Mouse (Mus musculus) hindbrain, embryonic 13.5 days (tissue): ENCODE measurements around the gene Psmc3. TPM values are rescaled to one million over a fixed set of nuclear protein-coding genes. Genes with fewer than 3 reads are reported as not detected.
A peak's percentile ranks its signal among the peaks of the same experiment; 100 is the strongest.

ENCODE experiments used
- ATAC-seq: fragments of 200-750 bp; cut with Nextera tagmentation; 2 replicates; pipeline ENCODE4 v1.8.0; 2017; ENCODE audit warnings: moderate TSS enrichment; ENCODE audit not compliant: low FRiP score
- H3K27ac ChIP-seq: fragments of 300-500 bp; sonication (generic); 2 replicates; pipeline ENCODE4 v1.5.1; 2015; ENCODE audit warnings: inconsistent platforms, mild to moderate bottlenecking, moderate library complexity
- H3K27me3 ChIP-seq: fragments of 300-500 bp; sonication (generic); 2 replicates; pipeline ENCODE4 v1.6.1; 2015; ENCODE audit warnings: mild to moderate bottlenecking, inconsistent platforms
- H3K36me3 ChIP-seq: fragments of 300-500 bp; sonication (generic); 2 replicates; pipeline ENCODE4 v1.6.1; 2015; ENCODE audit warnings: mild to moderate bottlenecking, inconsistent platforms
- H3K4me1 ChIP-seq: fragments of 300-500 bp; sonication (generic); replicated peaks from 2 replicates; pipeline ENCODE4 v1.6.1; 2015; ENCODE audit warnings: inconsistent platforms
- H3K4me2 ChIP-seq: fragments of 300-500 bp; sonication (generic); 2 replicates; pipeline ENCODE4 v1.6.1; 2015; ENCODE audit warnings: inconsistent platforms, mild to moderate bottlenecking, moderate library complexity
- H3K4me3 ChIP-seq: fragments of 300-500 bp; sonication (generic); 2 replicates; pipeline ENCODE4 v1.5.1; 2015; ENCODE audit warnings: mild to moderate bottlenecking, inconsistent platforms
- H3K9ac ChIP-seq: fragments of 300-500 bp; sonication (generic); 2 replicates; pipeline ENCODE4 v1.6.1; 2015; ENCODE audit warnings: mild to moderate bottlenecking, inconsistent platforms
- H3K9me3 ChIP-seq: fragments of 300-500 bp; sonication (generic); 2 replicates; pipeline ENCODE4 v1.6.1; 2016; ENCODE audit warnings: inconsistent platforms
- WGBS: fragments of 180-500 bp; shearing (Covaris S2); methylation state at CpG from one replicate; pipeline ENCODE4 v1.1.7; 2015; 5-methylcytosine and 5-hydroxymethylcytosine counted together
- polyA plus RNA-seq: library from polyadenylated mRNA; unstranded; fragments of >200 nt; fragmentation: Nextera tagmentation; extraction: Ambion mirVana; gene quantifications from 2 replicates; pipeline ENCODE4 v1.2.1, GENCODE M21; 2015

Psmc3 gene
- polyA plus RNA-seq, 1 experiment from 2014 or later, result 238 TPM

DNA sequence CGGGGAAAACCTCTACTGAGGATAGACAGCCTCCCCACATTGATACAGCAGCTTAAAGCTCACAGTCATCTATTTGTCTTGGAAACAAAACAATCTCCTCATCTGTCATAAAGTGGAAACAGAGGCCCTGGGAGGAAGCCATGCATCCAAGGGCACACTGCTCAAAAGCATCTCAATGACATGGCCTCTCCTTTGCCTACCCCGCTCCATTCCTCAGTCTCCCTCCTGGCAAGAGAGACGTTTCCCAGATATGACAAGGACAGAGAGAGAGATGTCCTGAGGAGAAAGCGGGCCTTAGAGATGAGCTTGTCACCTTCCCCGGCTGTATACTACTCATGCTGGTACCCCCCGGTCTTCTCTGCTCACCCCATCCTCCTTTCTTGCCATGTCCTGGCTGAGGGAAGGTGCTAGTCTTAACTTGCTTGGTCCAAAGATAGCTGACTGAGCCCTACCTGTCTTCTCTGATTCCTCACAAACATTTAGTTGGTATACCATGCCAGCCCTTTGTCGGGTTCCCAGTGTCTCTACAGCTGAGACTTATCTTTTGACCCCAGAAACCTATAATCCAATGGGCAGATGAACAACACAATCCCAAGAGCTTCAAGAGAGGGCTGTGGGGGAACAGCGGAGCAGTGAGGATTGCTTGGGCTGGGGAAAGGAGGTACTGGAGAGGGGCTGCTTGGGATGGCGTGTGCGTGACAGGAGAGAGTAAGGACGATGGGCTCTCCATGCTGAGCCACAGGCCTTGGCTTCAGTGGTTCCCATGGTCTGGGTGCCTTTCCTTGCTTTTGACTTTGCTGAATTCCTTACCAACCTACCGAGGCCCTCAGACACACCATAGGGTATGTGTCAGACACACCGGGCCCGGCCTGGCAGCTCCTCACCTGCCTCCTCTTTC lies 31.9 kb downstream of the Psmc3 start:
- Histone ChIP-seq H3K27me3 (no peaks in the 10 kb centered on the region), H3K9ac (no peak overlapping the region; the same call in 1 of the 2 replicates), H3K4me2 (no peak overlapping the region), H3K4me1 (no peaks in the 10 kb centered on the region), H3K4me3 (no peak overlapping the region), H3K9me3 (no peaks in the 10 kb centered on the region), H3K36me3 (no peaks in the 10 kb centered on the region), H3K27ac (no peak overlapping the region)
- WGBS, result 86% methylated on average over 14 of the region's 14 CpGs
- no peak for ATAC-seq

- Histone ChIP-seq H3K4me1 (no peaks in the 10 kb centered on the region), H3K4me2 (no peak overlapping the region), H3K36me3 (no peaks in the 10 kb centered on the region)
Measured at GRCm38 (mm10) chr2:91086392-91087237, 32.8 kb downstream of the Psmc3 start.

DNA sequence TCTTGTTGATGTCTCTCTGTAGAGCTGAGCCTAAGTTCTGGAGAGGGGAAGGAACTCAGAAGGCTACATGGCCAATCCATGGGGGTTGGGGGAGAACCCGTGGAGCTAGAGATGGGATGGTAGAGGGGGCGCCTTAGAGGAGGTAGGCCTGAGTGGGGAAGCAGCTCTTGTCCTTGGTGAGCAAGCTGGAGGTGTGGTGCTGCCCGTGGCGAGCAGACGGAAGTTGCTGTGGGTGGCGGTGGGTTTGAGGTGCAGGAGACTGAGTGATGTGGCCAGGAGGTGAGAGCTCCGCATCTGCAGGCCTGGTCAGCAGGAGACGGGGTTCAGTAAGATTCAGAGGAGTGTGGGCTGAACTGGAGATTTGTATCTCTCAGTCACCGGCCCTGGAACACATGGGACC lies 33.6 kb downstream of the Psmc3 start:
- Histone ChIP-seq H3K27me3 (no peaks in the 10 kb centered on the region), H3K27ac (no peak overlapping the region), H3K9me3 (no peaks in the 10 kb centered on the region), H3K36me3 (no peaks in the 10 kb centered on the region), H3K4me3 (no peak overlapping the region), H3K9ac (no peak overlapping the region), H3K4me2 (no peak overlapping the region), H3K4me1 (no peaks in the 10 kb centered on the region)
- 85% methylated on average over 9 of the region's 9 CpGs for WGBS
- no peak for ATAC-seq

More at GRCm38 (mm10) chr2:91086392-91087237, 32.8 kb downstream of the Psmc3 start:
- no peak for ATAC-seq
- H3K27ac ChIP-seq, result no peak overlapping the region
- WGBS, result 57% methylated on average over 9 of the region's 9 CpGs
- no peak overlapping the region for H3K4me3 ChIP-seq
- H3K9me3 ChIP-seq, result no peaks in the 10 kb centered on the region
- no peaks in the 10 kb centered on the region for H3K27me3 ChIP-seq
- H3K9ac ChIP-seq, result no peak overlapping the region; the same call in 1 of the 2 replicates

GRCm38 (mm10) chr2:91088987-91089386 lies 35.2 kb downstream of the Psmc3 start:
- Histone ChIP-seq H3K9me3 (no peaks in the 10 kb centered on the region), H3K36me3 (no peaks in the 10 kb centered on the region), H3K27ac (no peak overlapping the region), H3K27me3 (no peaks in the 10 kb centered on the region), H3K9ac (no peak overlapping the region), H3K4me3 (no peak overlapping the region), H3K4me1 (no peaks in the 10 kb centered on the region), H3K4me2 (no peak overlapping the region)
- ATAC-seq, result no peak
- WGBS, result 77% methylated on average over 9 of the region's 9 CpGs

- no peak overlapping the region for H3K4me3 ChIP-seq
- ATAC-seq, result no peak
- no peaks in the 10 kb centered on the region for H3K27me3 ChIP-seq
- no peaks in the 10 kb centered on the region for H3K9me3 ChIP-seq
- no peak overlapping the region for H3K27ac ChIP-seq
- no peak overlapping the region for H3K9ac ChIP-seq
- 80% methylated on average over 6 of the region's 6 CpGs for WGBS
- no peaks in the 10 kb centered on the region for H3K4me1 ChIP-seq
- no peak overlapping the region for H3K4me2 ChIP-seq
- no peaks in the 10 kb centered on the region for H3K36me3 ChIP-seq
Measured at GRCm38 (mm10) chr2:91090208-91090607, 36.4 kb downstream of the Psmc3 start.

- no peak for ATAC-seq
- Histone ChIP-seq H3K4me3 (no peak overlapping the region), H3K9me3 (no peaks in the 10 kb centered on the region), H3K4me2 (no peak overlapping the region), H3K27ac (no peak overlapping the region), H3K36me3 (no peaks in the 10 kb centered on the region), H3K27me3 (no peaks in the 10 kb centered on the region), H3K4me1 (no peaks in the 10 kb centered on the region), H3K9ac (no peak overlapping the region)
- 74% methylated on average over 6 of the region's 6 CpGs for WGBS
Measured at GRCm38 (mm10) chr2:91090827-91091226, 37.0 kb downstream of the Psmc3 start.

DNA sequence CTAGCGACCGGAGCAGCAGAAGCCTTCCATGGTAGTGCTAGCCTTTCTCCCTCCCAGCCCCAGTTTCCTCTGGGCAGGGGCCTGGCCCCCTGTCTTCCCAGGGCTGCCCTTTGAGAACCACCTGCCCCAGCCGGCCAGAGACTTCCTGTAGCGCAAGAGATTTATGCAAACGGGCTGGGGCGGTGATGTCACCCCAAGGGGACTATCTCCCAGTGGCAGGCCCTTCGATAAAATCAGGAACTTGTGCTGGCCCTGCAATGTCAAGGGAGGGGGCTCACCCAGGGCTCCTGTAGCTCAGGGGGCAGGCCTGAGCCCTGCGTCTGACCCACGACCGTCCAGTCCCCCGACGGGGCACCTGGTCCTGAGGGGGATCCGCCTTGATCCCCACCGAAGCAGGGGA lies 42.7 kb downstream of the Psmc3 start:
- H3K9me3 ChIP-seq, result no peaks in the 10 kb centered on the region
- no peak overlapping the region for H3K27ac ChIP-seq
- no peak overlapping the region for H3K9ac ChIP-seq
- no peaks in the 10 kb centered on the region for H3K36me3 ChIP-seq
- no peak overlapping the region for H3K4me2 ChIP-seq
- H3K27me3 ChIP-seq, result no peaks in the 10 kb centered on the region; the same call in 1 of the 2 replicates
- H3K4me1 ChIP-seq, result no peaks in the 10 kb centered on the region
- ATAC-seq, result no peak
- H3K4me3 ChIP-seq, result no peak overlapping the region
- WGBS, result 69% methylated on average over 14 of the region's 14 CpGs

DNA sequence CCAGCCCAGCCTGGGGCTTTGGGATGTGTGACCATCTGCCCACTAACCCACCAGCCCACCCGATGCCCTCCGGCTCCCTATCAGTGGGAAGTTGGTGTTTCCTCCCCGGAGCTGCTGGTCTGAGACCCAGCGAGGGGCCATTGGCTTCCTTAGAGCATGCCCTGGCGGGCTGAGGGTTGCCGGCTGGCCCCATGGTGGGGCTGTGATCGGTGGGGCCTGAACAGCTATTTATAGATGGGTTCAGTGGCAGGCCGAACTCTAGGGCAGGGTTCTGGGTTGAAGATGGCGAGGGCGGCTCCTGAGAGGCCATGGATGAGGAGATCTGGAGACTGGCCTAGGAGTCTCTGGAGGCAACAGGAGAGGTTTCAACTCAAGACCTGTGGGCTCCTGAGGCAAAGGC lies 43.2 kb downstream of the Psmc3 start:
- no peak overlapping the region for H3K27ac ChIP-seq
- ATAC-seq, result no peak
- H3K36me3 ChIP-seq, result no peaks in the 10 kb centered on the region
- H3K9me3 ChIP-seq, result no peaks in the 10 kb centered on the region
- H3K27me3 ChIP-seq, result no peaks in the 10 kb centered on the region; the same call in 1 of the 2 replicates
- H3K4me2 ChIP-seq, result no peak overlapping the region
- H3K4me3 ChIP-seq, result no peak overlapping the region
- 78% methylated on average over 10 of the region's 10 CpGs for WGBS
- no peak overlapping the region for H3K9ac ChIP-seq
- H3K4me1 ChIP-seq, result no peaks in the 10 kb centered on the region

- Histone ChIP-seq H3K4me2 (no peak overlapping the region), H3K36me3 (no peaks in the 10 kb centered on the region), H3K27ac (no peak overlapping the region), H3K9me3 (no peaks in the 10 kb centered on the region), H3K27me3 (peaks cover 2% of the 10 kb centered on the region; the same call in 1 of the 2 replicates), H3K9ac (no peak overlapping the region), H3K4me1 (no peaks in the 10 kb centered on the region), H3K4me3 (no peak overlapping the region)
- 87% methylated on average over 2 of the region's 2 CpGs for WGBS
- no peak for ATAC-seq
Measured at GRCm38 (mm10) chr2:91098156-91098555, 44.3 kb downstream of the Psmc3 start.

- Histone ChIP-seq H3K9me3 (no peaks in the 10 kb centered on the region), H3K4me1 (no peaks in the 10 kb centered on the region), H3K27me3 (peaks cover 2% of the 10 kb centered on the region; the same call in 1 of the 2 replicates), H3K36me3 (no peaks in the 10 kb centered on the region), H3K9ac (no peak overlapping the region), H3K4me3 (no peak overlapping the region), H3K27ac (no peak overlapping the region), H3K4me2 (no peak overlapping the region)
- ATAC-seq, result peak; percentile 87
- WGBS, result 17% methylated on average over 7 of the region's 7 CpGs
Measured at GRCm38 (mm10) chr2:91101124-91101740, 47.4 kb downstream of the Psmc3 start.

- Histone ChIP-seq H3K4me2 (no peak overlapping the region), H3K4me1 (no peaks in the 10 kb centered on the region), H3K9me3 (no peaks in the 10 kb centered on the region), H3K27ac (no peak overlapping the region), H3K36me3 (no peaks in the 10 kb centered on the region), H3K27me3 (no peaks in the 10 kb centered on the region; the same call in 1 of the 2 replicates), H3K9ac (no peak overlapping the region), H3K4me3 (no peak overlapping the region)
- no peak for ATAC-seq
- 87% methylated on average over 3 of the region's 3 CpGs for WGBS
Measured at GRCm38 (mm10) chr2:91108156-91108555, 54.3 kb downstream of the Psmc3 start.

- Histone ChIP-seq H3K36me3 (no peaks in the 10 kb centered on the region), H3K9ac (no peak overlapping the region), H3K4me3 (no peak overlapping the region), H3K4me2 (no peak overlapping the region), H3K27ac (no peak overlapping the region), H3K9me3 (no peaks in the 10 kb centered on the region), H3K4me1 (no peaks in the 10 kb centered on the region), H3K27me3 (peaks cover 5% of the 10 kb centered on the region; the same call in 1 of the 2 replicates)
- no peak for ATAC-seq
- 87% methylated on average over 5 of the region's 5 CpGs for WGBS
Measured at GRCm38 (mm10) chr2:91109241-91109640, 55.4 kb downstream of the Psmc3 start.
